Mouse (Mus musculus): ENCODE measurements around the gene Arpin. TPM values are rescaled to one million over a fixed set of nuclear protein-coding genes. Genes with fewer than 3 reads are reported as not detected.

Arpin gene
- polyA plus RNA-seq, 1 experiment from 2014 or later: 25.6 TPM

- H3K36me3 ChIP-seq: peaks cover 53% of the 10 kb centered on the region
- no peaks in the 10 kb centered on the region for H3K9me3 ChIP-seq
- no peak overlapping the region for H3K4me2 ChIP-seq
- H3K9ac ChIP-seq: no peak overlapping the region
- no peak overlapping the region for H3K4me3 ChIP-seq
- ATAC-seq (ENCODE audit: insufficient number of reproducible peaks, insufficient read depth, low FRiP score, low TSS enrichment, low read depth): no peak
- no peaks in the 10 kb centered on the region for H3K27me3 ChIP-seq
- 80% methylated on average over 2 of the region's 2 CpGs for WGBS
- no peak overlapping the region for H3K27ac ChIP-seq
- no peaks in the 10 kb centered on the region for H3K4me1 ChIP-seq
Measured at GRCm38 (mm10) chr7:79928516-79929052, 6.6 kb downstream of the Arpin start.

- Histone ChIP-seq H3K4me3 (peak within 1 kb of the TSS; percentile 84), H3K27ac (peak within 1 kb of the TSS; percentile 79), H3K9me3 (no peaks in the 10 kb centered on the region), H3K9ac (peak within 1 kb of the TSS; percentile 81), H3K4me2 (peak within 1 kb of the TSS; percentile 74), H3K27me3 (no peaks in the 10 kb centered on the region), H3K4me1 (peaks cover 14% of the 10 kb centered on the region), H3K36me3 (peaks cover 12% of the 10 kb centered on the region; the same call in 1 of the 2 replicates)
- ATAC-seq (ENCODE audit: insufficient number of reproducible peaks, insufficient read depth, low FRiP score, low TSS enrichment, low read depth): peak; percentile 87; the same call in 1 of the 2 replicates
- WGBS: under 1% methylated on average over 34 of the region's 34 CpGs
Measured at GRCm38 (mm10) chr7:79920344-79920983, 14.7 kb downstream of the Arpin start, which contains the start of gene Ap3s2. Gene Ap3s2 (minus strand): TSS chr7:79920649.

GRCm38 (mm10) chr7:79914556-79914955, 20.6 kb downstream of the Arpin start:
- Histone ChIP-seq H3K4me3 (no peak overlapping the region), H3K9me3 (no peaks in the 10 kb centered on the region), H3K27me3 (no peaks in the 10 kb centered on the region), H3K27ac (no peak overlapping the region), H3K36me3 (peaks cover 36% of the 10 kb centered on the region), H3K4me2 (no peak overlapping the region), H3K9ac (no peak overlapping the region), H3K4me1 (peaks cover 2% of the 10 kb centered on the region)
- peak; percentile 37; the same call in 1 of the 2 replicates for ATAC-seq (ENCODE audit: insufficient number of reproducible peaks, insufficient read depth, low FRiP score, low TSS enrichment, low read depth)
- 58% methylated on average over 3 of the region's 3 CpGs for WGBS

GRCm38 (mm10) chr7:79907356-79907755, 27.8 kb downstream of the Arpin start:
- H3K27me3 ChIP-seq: no peaks in the 10 kb centered on the region
- H3K9ac ChIP-seq: no peak overlapping the region
- no peak for ATAC-seq (ENCODE audit: insufficient number of reproducible peaks, insufficient read depth, low FRiP score, low TSS enrichment, low read depth)
- peaks cover 65% of the 10 kb centered on the region for H3K36me3 ChIP-seq
- no peaks in the 10 kb centered on the region for H3K4me1 ChIP-seq
- no peak overlapping the region for H3K4me3 ChIP-seq
- 71% methylated on average over 2 of the region's 2 CpGs for WGBS
- no peak overlapping the region for H3K4me2 ChIP-seq
- no peaks in the 10 kb centered on the region for H3K9me3 ChIP-seq
- no peak overlapping the region for H3K27ac ChIP-seq

GRCm38 (mm10) chr7:79906914-79907313, 28.2 kb downstream of the Arpin start:
- H3K4me1 ChIP-seq: no peaks in the 10 kb centered on the region
- no peak for ATAC-seq (ENCODE audit: insufficient number of reproducible peaks, insufficient read depth, low FRiP score, low TSS enrichment, low read depth)
- no peaks in the 10 kb centered on the region for H3K27me3 ChIP-seq
- no peak overlapping the region for H3K27ac ChIP-seq
- WGBS: 94% methylated on average over 3 of the region's 3 CpGs
- H3K4me2 ChIP-seq: no peak overlapping the region
- no peaks in the 10 kb centered on the region for H3K9me3 ChIP-seq
- H3K4me3 ChIP-seq: no peak overlapping the region
- H3K9ac ChIP-seq: no peak overlapping the region
- peaks cover 69% of the 10 kb centered on the region for H3K36me3 ChIP-seq

- 95% methylated on average over 4 of the region's 4 CpGs for WGBS
- H3K9ac ChIP-seq: no peak overlapping the region
- H3K27me3 ChIP-seq: no peaks in the 10 kb centered on the region
- no peak overlapping the region for H3K4me3 ChIP-seq
- no peak for ATAC-seq (ENCODE audit: insufficient number of reproducible peaks, insufficient read depth, low FRiP score, low TSS enrichment, low read depth)
- peaks cover 78% of the 10 kb centered on the region for H3K36me3 ChIP-seq
- no peak overlapping the region for H3K27ac ChIP-seq
- H3K4me1 ChIP-seq: no peaks in the 10 kb centered on the region
- no peak overlapping the region for H3K4me2 ChIP-seq
- H3K9me3 ChIP-seq: no peaks in the 10 kb centered on the region
Measured at GRCm38 (mm10) chr7:79905193-79905592, 30.0 kb downstream of the Arpin start.

GRCm38 (mm10) chr7:79903160-79903792, 31.9 kb downstream of the Arpin start:
- Histone ChIP-seq H3K4me3 (no peak overlapping the region), H3K36me3 (peaks cover 76% of the 10 kb centered on the region), H3K27me3 (no peaks in the 10 kb centered on the region), H3K4me1 (no peaks in the 10 kb centered on the region), H3K4me2 (no peak overlapping the region), H3K9me3 (no peaks in the 10 kb centered on the region), H3K9ac (no peak overlapping the region), H3K27ac (no peak overlapping the region)
- 88% methylated on average over 8 of the region's 8 CpGs for WGBS
- ATAC-seq (ENCODE audit: insufficient number of reproducible peaks, insufficient read depth, low FRiP score, low TSS enrichment, low read depth): no peak

GRCm38 (mm10) chr7:79900753-79901152, 34.4 kb downstream of the Arpin start:
- Histone ChIP-seq H3K4me1 (no peaks in the 10 kb centered on the region), H3K27me3 (no peaks in the 10 kb centered on the region), H3K27ac (no peak overlapping the region), H3K36me3 (peaks cover 63% of the 10 kb centered on the region), H3K4me2 (no peak overlapping the region), H3K9me3 (no peaks in the 10 kb centered on the region), H3K4me3 (no peak overlapping the region), H3K9ac (no peak overlapping the region)
- no peak for ATAC-seq (ENCODE audit: insufficient number of reproducible peaks, insufficient read depth, low FRiP score, low TSS enrichment, low read depth)
- WGBS: 97% methylated on average over 6 of the region's 6 CpGs

GRCm38 (mm10) chr7:79895225-79895624, 39.9 kb downstream of the Arpin start:
- Histone ChIP-seq H3K27me3 (no peaks in the 10 kb centered on the region), H3K4me2 (no peak overlapping the region), H3K9ac (no peak overlapping the region), H3K36me3 (peaks cover 39% of the 10 kb centered on the region), H3K4me1 (no peaks in the 10 kb centered on the region), H3K4me3 (no peak overlapping the region), H3K9me3 (no peaks in the 10 kb centered on the region), H3K27ac (no peak overlapping the region)
- WGBS: 65% methylated on average over 3 of the region's 3 CpGs
- no peak for ATAC-seq (ENCODE audit: insufficient number of reproducible peaks, insufficient read depth, low FRiP score, low TSS enrichment, low read depth)

- no peak overlapping the region for H3K27ac ChIP-seq
- no peak overlapping the region for H3K4me2 ChIP-seq
- H3K9me3 ChIP-seq: no peaks in the 10 kb centered on the region
- no peak for ATAC-seq (ENCODE audit: insufficient number of reproducible peaks, insufficient read depth, low FRiP score, low TSS enrichment, low read depth)
- H3K4me3 ChIP-seq: no peak overlapping the region
- H3K27me3 ChIP-seq: no peaks in the 10 kb centered on the region
- peaks cover 35% of the 10 kb centered on the region for H3K36me3 ChIP-seq
- 88% methylated on average over 1 of the region's 1 CpGs for WGBS
- no peak overlapping the region for H3K9ac ChIP-seq
- H3K4me1 ChIP-seq: no peaks in the 10 kb centered on the region
Measured at GRCm38 (mm10) chr7:79894790-79895189, 40.4 kb downstream of the Arpin start.

GRCm38 (mm10) chr7:79892576-79893428, 42.4 kb downstream of the Arpin start:
- Histone ChIP-seq H3K27me3 (no peaks in the 10 kb centered on the region), H3K9ac (no peak overlapping the region), H3K4me2 (no peak overlapping the region), H3K4me1 (no peaks in the 10 kb centered on the region), H3K27ac (no peak overlapping the region), H3K9me3 (no peaks in the 10 kb centered on the region), H3K36me3 (peaks cover 35% of the 10 kb centered on the region), H3K4me3 (no peak overlapping the region)
- WGBS: 82% methylated on average over 6 of the region's 6 CpGs
- no peak for ATAC-seq (ENCODE audit: insufficient number of reproducible peaks, insufficient read depth, low FRiP score, low TSS enrichment, low read depth)

Measured in embryonic facial prominence, embryonic 13.5 days (tissue).